Mouse (Mus musculus) spleen, adult 2 months (tissue): Measurements from ENCODE around the gene Cend1. TPM values are rescaled to one million over a fixed set of nuclear protein-coding genes. Genes with fewer than 3 reads are reported as not detected.
A peak's percentile ranks its signal among the peaks of the same experiment; 100 is the strongest.
"Not testable (repeated sequence)": the region's sequence is repeated elsewhere in the genome, so short reads cannot be mapped to it uniquely, and the experiment has no call there.

ENCODE experiments used
- DNase-seq, 2 experiments: peaks; one replicate each; pipeline versions ENCODE4 v3.0.0 to v3.0.0-alpha.2; 2012 to 2021; ENCODE audit warnings: low spot score in 2 of 2, low read depth in 1 of 2
- H3K27ac ChIP-seq: fragments of 200-500 bp; 2 replicates; pipeline ENCODE4 v1.5.1; 2012; ENCODE audit warnings: low read length, inconsistent platforms; ENCODE audit not compliant: insufficient read depth
- H3K27me3 ChIP-seq: fragments of 200-500 bp; 2 replicates; pipeline ENCODE4 v1.6.1; 2012; ENCODE audit warnings: mild to moderate bottlenecking, moderate library complexity, low read length, inconsistent platforms; ENCODE audit not compliant: control insufficient read depth, insufficient read depth
- H3K36me3 ChIP-seq: fragments of 200-500 bp; 2 replicates; pipeline ENCODE4 v1.6.1; 2012; ENCODE audit warnings: mild to moderate bottlenecking, low read length, inconsistent platforms; ENCODE audit not compliant: control insufficient read depth, insufficient read depth
- H3K4me1 ChIP-seq: fragments of 200-500 bp; 2 replicates; pipeline ENCODE4 v1.6.1; 2011; ENCODE audit warnings: inconsistent platforms; ENCODE audit not compliant: control insufficient read depth, insufficient read depth, insufficient read length
- H3K4me3 ChIP-seq: fragments of 200-500 bp; 2 replicates; pipeline ENCODE4 v1.5.1; 2011; ENCODE audit warnings: mild to moderate bottlenecking, inconsistent platforms; ENCODE audit not compliant: insufficient read depth, insufficient read length; ENCODE audit errors: extremely low read depth
- CTCF ChIP-seq: fragments of 200-500 bp; IDR thresholded peaks from 2 replicates; pipeline ENCODE4 v1.5.1; 2011; ENCODE audit warnings: mild to moderate bottlenecking, inconsistent platforms; ENCODE audit not compliant: insufficient read depth, insufficient read length, insufficient replicate concordance; ENCODE audit errors: extremely low read depth
- POLR2A ChIP-seq: fragments of 200-500 bp; IDR thresholded peaks from 2 replicates; pipeline ENCODE4 v1.6.1; 2011; ENCODE audit warnings: low read depth, low read length, inconsistent platforms
- WGBS: fragments of 180-500 bp; shearing (Covaris S2); methylation state at CpG from one replicate; pipeline ENCODE4 v1.1.7; 2018; 5-methylcytosine and 5-hydroxymethylcytosine counted together
- polyA plus RNA-seq: library from polyadenylated mRNA; depleted of rRNA; stranded (reverse); fragments of >200 nt; gene quantifications from 2 replicates; pipeline ENCODE4 v1.2.3, GENCODE M21; 2012

Gene Cend1
- polyA plus RNA-seq, 1 experiment = 0.11 TPM

DNA sequence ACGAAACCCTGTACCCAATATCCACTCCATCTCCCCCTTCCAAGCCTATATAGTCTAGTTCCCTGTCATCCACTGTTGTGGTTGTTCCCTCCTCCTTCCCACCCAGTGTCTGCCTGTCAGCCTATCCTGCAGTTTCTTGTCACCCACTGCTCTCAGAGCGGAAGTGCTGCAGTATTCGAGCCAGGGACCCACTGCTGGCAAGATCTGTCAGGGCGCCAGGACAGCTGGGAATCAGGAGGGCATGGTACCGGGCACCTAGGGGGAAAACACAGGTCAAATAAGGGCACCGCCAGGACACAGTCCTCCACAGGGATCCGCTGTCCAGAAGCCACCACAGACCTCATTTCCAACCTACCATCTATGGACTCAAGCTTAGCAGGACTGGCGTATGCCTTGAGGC, 18.7 kb downstream of the Cend1 start:
- H3K4me1 ChIP-seq = peaks cover 10% of the 10 kb centered on the region; the same call in 1 of the 2 replicates
- H3K36me3 ChIP-seq = peaks cover 7% of the 10 kb centered on the region
- 89% methylated on average over 8 of the region's 8 CpGs for WGBS
- DNase-seq = no peak
- no peak overlapping the region for H3K4me3 ChIP-seq
- no peaks in the 10 kb centered on the region for H3K27me3 ChIP-seq
- no peak for TF ChIP-seq CTCF
- no peak for TF ChIP-seq POLR2A
- no peak overlapping the region for H3K27ac ChIP-seq

DNA sequence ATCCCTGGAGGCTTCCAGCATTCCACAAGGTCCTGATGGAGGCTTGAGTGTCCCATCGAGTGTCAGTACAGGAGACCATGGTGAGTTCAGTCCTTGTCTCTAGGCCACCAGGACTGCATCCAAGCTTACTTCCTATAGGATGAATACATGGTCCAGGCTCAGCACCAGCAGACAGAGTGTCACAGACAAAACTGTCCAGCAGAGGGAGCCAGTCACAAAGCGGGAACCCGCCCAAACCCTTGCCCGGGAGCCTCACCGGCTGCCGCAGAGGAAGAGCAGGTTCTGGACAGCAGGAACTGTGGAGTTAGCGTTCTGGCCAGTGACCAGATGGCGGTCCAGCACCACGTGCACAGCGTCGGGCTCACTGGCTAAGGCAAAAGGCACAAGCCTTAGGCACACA, 20.5 kb downstream of the Cend1 start:
- peak; percentile 44 to 81 for DNase-seq
- peak; percentile 96 for TF ChIP-seq CTCF
- TF ChIP-seq POLR2A = no peak
- WGBS = 17% methylated on average over 11 of the region's 11 CpGs
- H3K27ac ChIP-seq = no peak overlapping the region
- no peak overlapping the region for H3K4me3 ChIP-seq
- no peaks in the 10 kb centered on the region for H3K27me3 ChIP-seq
- peaks cover 7% of the 10 kb centered on the region for H3K36me3 ChIP-seq
- H3K4me1 ChIP-seq = peaks cover 4% of the 10 kb centered on the region; the same call in 1 of the 2 replicates

DNA sequence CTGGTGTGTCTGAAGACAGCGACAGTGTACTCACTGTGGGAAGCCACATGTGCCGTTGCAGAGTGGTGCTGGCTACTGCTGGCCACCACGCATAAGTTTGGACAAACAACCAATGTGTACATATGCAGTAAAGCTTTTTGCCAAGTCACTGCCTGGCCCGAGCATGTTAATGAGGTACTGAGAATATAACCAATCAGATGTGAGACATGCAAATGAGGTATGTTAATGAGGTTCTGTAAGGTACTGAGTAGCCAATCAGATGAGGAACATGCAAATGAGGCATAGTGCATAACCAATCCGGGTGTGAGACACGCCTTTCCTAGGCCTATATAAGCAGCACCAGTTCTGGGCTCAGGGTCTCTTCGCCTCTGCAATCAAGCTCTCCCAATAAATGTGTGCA, 21.6 kb downstream of the Cend1 start:
- H3K36me3 ChIP-seq, H3K4me3 ChIP-seq, H3K27me3 ChIP-seq, H3K4me1 ChIP-seq, DNase-seq, H3K27ac ChIP-seq: not testable (repeated sequence)
- 95% methylated on average over 7 of the region's 7 CpGs for WGBS

DNA sequence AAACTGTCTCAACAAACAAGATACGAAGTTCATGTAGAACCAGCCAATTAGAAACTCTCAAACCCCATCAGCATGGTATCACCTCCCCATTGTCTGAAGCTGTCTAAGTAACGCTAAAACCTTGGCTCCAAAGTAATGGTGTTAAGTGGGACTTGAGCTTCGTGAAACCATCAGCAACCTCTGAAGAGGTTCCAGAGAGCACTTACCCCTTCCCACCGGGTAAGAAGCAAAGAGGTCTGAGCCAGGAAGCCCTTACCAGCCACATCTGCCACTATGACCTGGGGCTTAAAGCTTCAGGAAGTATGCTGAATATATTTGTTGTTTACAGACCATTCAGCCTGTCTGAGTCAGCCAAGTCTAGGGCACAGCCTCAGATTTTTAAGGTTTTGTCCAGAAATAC, 23.8 kb downstream of the Cend1 start:
- DNase-seq = no peak
- H3K27ac ChIP-seq = no peak overlapping the region
- H3K27me3 ChIP-seq = no peaks in the 10 kb centered on the region
- H3K36me3 ChIP-seq = peaks cover 22% of the 10 kb centered on the region
- no peaks in the 10 kb centered on the region for H3K4me1 ChIP-seq
- TF ChIP-seq CTCF (no peak), POLR2A (no peak)
- no peak overlapping the region for H3K4me3 ChIP-seq
- 79% methylated on average over 4 of the region's 4 CpGs for WGBS

DNA sequence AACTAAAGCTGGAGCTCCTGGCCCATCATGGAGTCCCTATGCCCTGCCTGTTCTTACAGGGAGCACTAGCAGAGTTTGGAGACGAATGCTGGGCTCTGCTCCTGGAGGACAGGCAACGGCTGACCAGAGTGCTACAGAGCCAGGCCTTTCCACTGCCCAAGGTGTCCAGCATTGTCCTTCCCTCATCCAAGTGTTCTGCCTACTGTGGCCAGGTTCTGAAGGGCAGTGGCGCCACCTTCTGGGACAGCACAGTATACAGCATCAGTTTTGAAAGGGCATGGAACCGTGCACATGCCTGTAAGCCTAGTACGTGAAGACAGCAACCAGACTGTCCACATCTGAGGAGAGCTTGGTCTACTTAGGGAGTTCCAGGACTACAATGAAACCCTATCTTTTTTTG, 26.0 kb downstream of the Cend1 start:
- no peak overlapping the region for H3K4me3 ChIP-seq
- no peaks in the 10 kb centered on the region for H3K4me1 ChIP-seq
- H3K27me3 ChIP-seq = no peaks in the 10 kb centered on the region
- H3K27ac ChIP-seq = no peak overlapping the region
- WGBS = 48% methylated on average over 5 of the region's 5 CpGs
- peak in 1 of 2 experiments; percentile 55 for DNase-seq
- H3K36me3 ChIP-seq = peaks cover 35% of the 10 kb centered on the region
- peak; percentile 87; the same call in 1 of the 2 replicates for TF ChIP-seq CTCF
- no peak for TF ChIP-seq POLR2A

DNA sequence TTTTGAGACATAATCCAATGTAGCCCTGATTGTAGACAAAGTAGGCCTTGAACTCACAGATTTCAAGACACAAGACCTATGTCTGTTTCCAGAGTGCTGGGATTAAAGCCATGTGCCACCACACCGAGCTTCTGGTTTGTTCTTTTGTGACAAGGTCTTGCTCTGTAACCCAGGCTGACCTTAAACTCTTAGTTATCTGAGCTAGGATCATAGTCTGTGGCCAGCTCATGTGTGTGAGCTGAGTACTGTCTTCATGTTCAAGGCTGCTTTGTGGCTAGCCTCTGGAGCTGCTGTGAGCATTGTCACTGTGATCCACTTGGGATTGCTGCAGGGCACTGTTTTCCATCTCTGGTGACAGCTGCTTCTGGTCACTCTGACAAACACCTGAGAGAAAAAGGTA, 33.9 kb downstream of the Cend1 start:
- WGBS = 69% methylated on average over 1 of the region's 1 CpGs
- Histone ChIP-seq H3K27ac (no peak overlapping the region), H3K4me1 (peaks cover 4% of the 10 kb centered on the region; the same call in 1 of the 2 replicates), H3K27me3 (no peaks in the 10 kb centered on the region), H3K4me3 (no peak overlapping the region), H3K36me3 (peaks cover 22% of the 10 kb centered on the region)
- DNase-seq = no peak
- TF ChIP-seq CTCF (no peak), POLR2A (no peak)

DNA sequence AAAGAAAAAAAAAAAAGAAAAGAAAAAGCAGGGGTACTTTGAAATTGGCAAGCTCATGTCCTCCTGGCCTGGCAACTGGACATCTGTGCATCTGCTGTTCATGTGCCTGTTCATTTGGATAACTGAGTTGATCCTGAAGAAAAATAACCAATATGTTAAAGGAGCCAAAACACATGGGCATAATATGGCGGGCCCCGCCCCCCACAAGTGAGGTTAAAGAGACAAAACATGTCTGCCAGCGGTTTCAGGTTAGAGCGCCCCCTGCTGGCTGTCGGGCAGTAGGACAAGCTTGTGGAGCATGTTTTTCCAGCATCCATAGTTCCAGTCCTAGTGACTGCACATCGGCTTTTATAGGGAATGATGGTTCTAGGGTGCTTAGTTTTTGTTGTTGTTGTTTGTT, 34.5 kb downstream of the Cend1 start:
- WGBS = 22% methylated on average over 6 of the region's 6 CpGs
- Histone ChIP-seq H3K4me1 (peaks cover 4% of the 10 kb centered on the region; the same call in 1 of the 2 replicates), H3K4me3 (no peak overlapping the region), H3K27ac (no peak overlapping the region), H3K36me3 (peaks cover 16% of the 10 kb centered on the region), H3K27me3 (no peaks in the 10 kb centered on the region)
- TF ChIP-seq CTCF = peak; percentile 79; the same call in 1 of the 2 replicates
- TF ChIP-seq POLR2A = no peak
- DNase-seq = peak; percentile 47 to 52
